Mouse (Mus musculus) embryo, embryonic 11 days (tissue): ENCODE measurements around the gene 6430550D23Rik.

Experiments used
- DNase-seq: peaks from one replicate; pipeline ENCODE4 v3.0.0-alpha.2; 2015

The 6430550D23Rik gene

GRCm38 (mm10) chr2:156007888-156008532, at the start of gene 6430550D23Rik, which contains the start of gene Ergic3:
TSS of gene 6430550D23Rik (minus strand) at chr2:156007977.
TSS of gene Ergic3 (plus strand) at chr2:156008045.
- DNase-seq: peak; percentile 99

DNA sequence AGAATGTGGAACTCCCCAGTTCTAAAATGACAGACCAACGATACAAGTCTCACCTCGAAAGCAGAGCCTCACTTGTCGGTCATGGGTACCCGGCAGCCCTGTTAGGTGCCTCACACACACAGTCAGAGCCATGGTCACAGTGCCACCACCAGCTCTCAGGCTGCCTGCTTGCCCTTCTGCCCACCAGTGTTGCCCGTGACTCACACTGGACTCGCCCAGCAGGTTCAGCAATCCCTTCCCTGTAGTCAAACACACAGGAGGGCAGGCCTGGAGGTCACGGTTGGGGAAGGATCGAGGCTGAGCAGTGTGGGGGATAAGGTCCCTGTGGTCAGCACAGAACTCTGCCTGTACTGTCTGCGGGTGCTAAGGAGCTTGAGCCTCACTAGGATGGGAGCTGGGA, 45.0 kb upstream of the 6430550D23Rik start, which contains the start of gene Fer1l4:
TSS of gene Fer1l4 (minus strand) at position 132 of the 400 bp plus-strand sequence.
- no peak for DNase-seq

GRCm38 (mm10) chr2:156047929-156048328, 40.2 kb upstream of the 6430550D23Rik start:
- DNase-seq: peak; percentile 34

DNA sequence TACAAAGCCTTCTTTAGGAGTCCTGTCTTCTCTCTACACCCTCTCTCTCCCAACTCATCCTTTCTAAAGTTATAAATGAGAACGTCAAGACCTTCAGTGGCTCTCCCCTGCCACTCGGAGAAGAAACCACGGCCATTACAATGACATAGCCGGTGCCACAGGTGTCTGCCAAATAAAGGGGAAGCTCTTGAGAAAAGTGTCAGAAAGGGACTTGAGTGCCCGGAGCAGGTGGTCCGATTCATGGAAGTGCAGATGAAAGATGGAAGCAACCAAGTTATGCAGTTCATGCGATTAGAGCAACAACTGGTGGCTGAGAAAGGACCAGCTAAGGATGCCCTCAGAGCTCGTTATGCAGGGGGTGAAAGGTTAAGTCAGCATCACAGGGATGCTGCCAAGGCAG, 35.1 kb upstream of the 6430550D23Rik start:
- no peak for DNase-seq

- DNase-seq: no peak
Observed at GRCm38 (mm10) chr2:156039390-156039789, 31.6 kb upstream of the 6430550D23Rik start.

DNA sequence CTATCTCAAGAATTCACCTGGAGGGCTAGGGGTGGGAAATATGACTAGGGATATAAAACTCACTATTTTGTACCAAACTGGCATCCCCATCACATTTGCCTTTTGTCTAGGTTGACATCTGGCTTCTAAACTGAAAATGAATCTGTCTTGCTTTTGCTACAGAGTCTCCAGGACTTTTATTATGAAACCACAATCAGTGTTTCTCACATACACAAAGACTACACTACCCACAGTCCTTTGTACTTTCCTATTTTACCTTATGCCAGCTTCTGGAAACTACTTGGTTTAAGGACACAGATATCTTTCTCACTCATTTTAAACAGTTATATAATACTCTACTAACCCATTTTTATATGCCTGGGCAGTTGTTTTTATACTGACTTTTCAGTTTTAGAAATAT, 17.7 kb upstream of the 6430550D23Rik start:
- no peak for DNase-seq

DNA sequence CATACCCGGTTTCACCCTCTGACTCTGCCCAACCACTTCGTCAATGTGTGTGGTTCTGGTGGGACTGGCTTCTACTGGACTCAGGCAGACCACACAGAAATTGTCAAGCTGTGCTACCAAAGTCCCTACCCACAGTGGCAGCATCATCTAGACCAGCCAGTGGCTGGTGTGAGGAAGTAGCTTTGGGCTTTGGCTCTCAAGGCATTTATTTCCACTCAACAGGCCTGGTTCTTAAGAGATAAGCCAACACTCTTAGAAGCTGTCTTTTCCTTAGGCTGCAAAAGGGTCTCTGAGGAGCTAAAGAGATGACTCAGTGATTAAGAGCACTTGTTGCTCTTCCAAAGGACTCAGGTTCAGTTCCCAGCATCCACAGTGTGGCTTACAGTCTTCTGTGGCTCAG, 14.0 kb upstream of the 6430550D23Rik start:
- no peak for DNase-seq

DNA sequence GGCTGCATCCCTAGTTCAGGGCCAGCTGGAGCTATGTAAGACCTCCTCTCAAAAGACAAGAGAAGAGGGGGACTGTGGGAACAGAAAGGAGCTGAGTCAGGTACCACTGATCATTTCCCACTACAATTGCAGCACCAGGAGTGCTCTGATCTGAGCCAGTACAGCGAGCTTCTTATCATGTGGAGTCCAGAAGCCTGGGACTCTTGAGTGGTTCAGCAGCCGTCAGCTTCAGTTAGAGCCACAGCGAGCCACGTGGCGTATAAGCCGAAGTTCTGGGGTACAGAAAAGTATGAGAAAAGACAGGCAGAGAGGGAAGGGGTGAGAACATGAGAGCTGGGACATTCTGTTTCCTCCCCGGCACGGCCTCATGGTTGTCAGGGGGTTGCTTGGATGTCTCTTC, 13.4 kb upstream of the 6430550D23Rik start:
- no peak for DNase-seq

- DNase-seq: no peak
Observed at GRCm38 (mm10) chr2:156018106-156018505, 10.3 kb upstream of the 6430550D23Rik start.

DNA sequence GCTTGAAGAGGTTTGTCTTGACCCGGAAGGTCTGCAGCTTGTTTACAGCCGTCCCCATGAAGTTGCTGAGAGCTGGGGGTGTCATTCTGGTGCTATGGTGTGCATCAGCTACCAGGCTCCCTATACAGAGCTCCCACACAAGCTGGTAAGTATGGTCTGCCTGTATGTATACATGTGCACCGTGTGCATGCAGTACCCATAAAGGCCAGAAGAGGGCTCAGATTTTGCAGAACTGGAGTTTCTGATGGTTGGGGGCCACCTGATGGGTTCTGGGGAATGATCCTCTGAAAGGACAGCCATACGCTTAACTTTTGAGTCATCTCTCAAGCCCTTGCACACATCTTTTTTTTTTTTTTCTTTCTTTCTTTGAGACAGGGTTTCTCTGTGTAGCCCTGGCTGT, 2.4 kb downstream of the 6430550D23Rik start:
- DNase-seq: no peak

DNA sequence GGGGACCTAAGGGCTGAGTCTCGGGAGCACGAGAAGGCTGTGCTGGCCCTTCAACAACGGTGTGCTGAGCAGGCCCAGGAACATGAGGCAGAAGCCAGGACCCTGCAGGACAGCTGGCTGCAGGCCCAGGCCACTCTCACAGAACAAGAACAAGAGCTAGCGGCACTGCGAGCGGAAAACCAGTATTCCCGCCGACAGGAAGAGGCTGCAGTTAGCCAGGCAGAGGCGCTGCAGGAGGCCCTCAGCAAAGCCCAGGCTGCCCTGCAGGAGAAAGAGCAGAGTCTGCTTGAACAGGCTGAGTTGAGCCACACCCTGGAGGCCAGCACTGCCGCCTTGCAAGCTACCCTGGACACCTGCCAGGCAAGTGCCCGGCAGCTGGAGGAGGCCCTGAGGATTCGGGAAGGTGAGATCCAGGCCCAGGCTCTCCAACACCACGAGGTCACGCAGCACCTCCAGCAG, 15.9 kb downstream of the 6430550D23Rik start:
- peak; percentile 5 for DNase-seq

- no peak for DNase-seq
Observed at GRCm38 (mm10) chr2:155991151-155991550, 16.6 kb downstream of the 6430550D23Rik start.

- DNase-seq: peak; percentile 3
Observed at GRCm38 (mm10) chr2:155989085-155989484, 18.7 kb downstream of the 6430550D23Rik start.

DNA sequence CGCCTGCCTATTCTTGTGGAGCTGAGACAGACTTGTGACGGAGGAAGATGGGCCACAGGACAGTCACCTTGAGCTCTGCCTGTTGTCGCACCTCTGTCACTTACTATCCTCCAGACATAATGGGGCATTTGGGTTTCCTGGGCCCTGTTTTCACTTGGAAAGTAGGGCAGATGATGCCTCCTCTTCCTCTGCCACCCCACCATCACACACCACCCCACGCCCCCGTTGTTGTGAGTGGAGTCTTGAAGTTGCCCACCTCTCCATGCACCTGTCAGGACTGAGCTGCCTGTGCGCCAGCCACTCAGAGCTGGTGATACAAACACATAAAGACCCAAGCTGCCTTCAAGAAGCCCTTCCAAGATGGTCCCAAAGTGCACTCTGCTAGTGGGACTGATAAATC, 20.6 kb downstream of the 6430550D23Rik start:
- no peak for DNase-seq

- no peak for DNase-seq
Observed at GRCm38 (mm10) chr2:155985776-155986175, 22.0 kb downstream of the 6430550D23Rik start.

DNA sequence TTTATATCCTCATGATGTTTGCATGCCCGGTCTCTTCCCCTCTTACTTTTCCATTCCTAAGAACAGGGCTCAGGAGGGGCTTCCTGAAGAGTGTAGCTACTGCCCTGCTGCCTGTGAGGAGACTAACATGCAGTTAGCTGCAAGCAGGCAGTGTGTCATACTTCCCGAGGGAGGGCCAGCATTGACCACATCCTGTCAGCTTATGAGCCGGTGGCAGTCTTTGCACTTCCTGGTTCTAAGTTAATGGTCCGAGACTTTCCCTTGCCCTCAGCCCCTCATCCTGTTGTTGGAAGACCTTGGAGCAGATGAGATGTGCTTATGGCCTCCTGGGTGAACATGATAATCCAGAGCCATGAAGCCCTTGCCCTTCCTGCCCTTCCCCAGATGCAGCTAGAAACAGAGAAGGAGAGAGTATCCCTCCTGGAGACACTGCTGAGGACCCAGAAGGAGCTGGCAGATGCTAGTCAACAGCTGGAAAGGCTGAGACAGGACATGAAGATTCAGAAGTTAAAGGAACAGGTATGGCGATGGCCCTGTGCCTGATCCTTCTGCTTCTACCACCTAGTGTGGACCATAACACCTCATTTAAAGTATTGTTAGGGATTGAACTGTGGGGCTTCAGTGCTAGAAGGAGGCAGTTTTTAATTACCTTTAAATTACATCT, 28.3 kb downstream of the 6430550D23Rik start:
- DNase-seq: no peak

- DNase-seq: no peak
Observed at GRCm38 (mm10) chr2:155974087-155974731, 33.6 kb downstream of the 6430550D23Rik start.

DNA sequence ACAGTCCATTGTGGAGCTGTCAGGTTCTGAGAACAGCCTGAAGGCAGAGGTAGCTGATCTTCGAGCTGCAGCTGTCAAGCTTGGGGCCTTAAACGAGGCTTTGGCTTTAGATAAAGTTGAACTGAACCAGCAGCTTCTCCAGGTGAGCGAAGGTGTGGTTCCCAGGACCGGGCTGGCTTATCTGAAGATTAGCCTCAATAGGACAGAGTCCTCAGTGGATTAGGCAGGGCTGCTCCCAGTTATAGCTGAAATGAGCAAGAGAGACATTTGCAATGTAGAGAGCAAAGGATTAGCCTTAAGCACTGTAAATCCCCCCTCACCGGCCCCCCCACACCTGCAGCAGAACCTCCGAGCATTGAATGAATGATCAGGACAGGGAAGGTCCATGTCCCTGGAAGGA, 34.4 kb downstream of the 6430550D23Rik start:
- DNase-seq: no peak

DNA sequence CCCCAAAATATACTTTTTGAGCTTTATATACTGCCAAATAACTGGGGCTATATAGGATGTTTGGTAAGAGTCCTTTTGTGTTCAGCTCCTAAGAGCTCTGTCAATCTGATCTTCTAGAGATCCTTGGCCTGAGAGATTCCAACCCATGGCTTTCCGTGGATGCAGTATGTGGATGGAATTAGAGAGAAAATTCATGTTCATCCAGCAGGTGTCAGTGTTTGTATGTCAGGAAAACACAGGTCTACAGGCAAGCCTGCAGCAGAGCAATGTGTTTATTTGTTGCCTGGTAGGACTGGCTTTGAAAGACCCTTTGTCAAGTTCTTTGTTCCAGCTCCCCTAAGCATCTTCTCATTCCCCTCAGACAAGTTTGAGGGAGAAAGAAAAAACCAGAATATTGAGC, 44.8 kb downstream of the 6430550D23Rik start:
- DNase-seq: peak; percentile 47

DNA sequence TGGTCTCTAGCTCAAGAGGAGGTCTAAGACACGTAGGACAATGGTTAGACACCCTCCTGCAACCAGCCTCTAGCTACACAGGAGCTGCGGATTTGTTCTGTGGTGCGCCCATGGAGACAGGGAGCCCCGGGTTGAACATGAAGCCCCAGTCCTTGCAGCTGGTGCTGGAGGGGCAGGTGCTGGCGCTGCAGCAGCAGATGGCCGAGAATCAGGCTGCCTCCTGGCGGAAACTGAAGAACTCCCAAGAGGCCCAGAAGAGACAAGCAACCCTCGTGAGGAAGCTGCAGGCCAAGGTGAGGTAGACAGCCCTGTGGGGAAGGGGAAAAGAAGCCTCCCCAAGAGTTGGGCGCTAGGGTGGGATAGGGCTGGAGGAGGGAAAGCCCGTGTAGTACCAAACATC, 45.9 kb downstream of the 6430550D23Rik start:
- peak; percentile 12 for DNase-seq

GRCm38 (mm10) chr2:155959981-155960380, 47.8 kb downstream of the 6430550D23Rik start:
- DNase-seq: no peak

DNA sequence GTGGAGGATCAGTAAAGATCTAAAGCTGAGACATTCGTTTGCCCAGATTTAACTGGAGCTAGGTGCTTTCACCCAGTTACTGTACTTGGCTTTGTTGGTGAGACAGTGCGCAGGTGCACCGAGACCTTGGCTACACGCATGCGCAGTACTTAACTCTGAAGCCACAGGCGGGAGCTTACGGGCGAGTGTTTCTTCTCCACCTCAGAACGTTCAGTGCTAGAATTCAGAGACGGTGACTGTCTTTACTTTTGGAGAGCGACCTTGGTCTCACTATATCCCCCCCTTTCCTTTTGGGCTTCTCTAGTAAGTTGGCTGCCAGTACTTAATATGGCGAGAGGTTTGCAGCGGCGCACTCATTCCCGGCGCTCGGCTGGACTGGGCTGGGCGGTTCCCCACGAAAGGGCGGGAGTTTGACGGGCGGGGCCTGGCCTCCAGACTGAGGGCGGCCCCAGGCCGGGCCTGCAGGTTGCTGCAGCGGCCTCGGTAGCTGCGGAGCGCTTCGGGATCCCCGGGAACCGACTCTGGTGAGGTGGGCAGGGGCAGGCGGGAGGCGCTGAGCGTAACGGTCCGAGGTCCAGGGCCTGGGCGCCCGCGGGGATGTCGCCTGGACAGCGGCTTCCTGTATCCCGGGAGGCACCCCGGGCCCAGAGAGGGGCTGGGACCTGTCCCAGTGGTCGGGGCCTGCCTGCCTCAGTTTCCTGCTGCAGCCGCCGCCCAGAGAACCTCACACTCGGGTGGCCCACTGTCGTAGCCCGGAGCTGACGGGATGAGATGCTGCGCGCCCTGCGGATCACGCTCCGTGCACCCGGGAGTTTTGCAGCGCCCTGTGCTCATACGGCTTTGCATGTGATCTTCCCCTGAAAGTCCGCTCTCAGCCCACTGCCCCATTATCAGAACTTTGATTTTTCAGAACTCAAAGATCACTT, 51.4 kb downstream of the 6430550D23Rik start, which contains the start of gene Cep250:
TSS of gene Cep250 (plus strand) at position 325 of the 926 bp plus-strand sequence.
- DNase-seq: peak; percentile 96

GRCm38 (mm10) chr2:155952006-155952405, 55.8 kb downstream of the 6430550D23Rik start:
- peak; percentile 69 for DNase-seq
